8 mouse cellular contexts compared by ENCODE assay signal in the genomic region with DNA sequence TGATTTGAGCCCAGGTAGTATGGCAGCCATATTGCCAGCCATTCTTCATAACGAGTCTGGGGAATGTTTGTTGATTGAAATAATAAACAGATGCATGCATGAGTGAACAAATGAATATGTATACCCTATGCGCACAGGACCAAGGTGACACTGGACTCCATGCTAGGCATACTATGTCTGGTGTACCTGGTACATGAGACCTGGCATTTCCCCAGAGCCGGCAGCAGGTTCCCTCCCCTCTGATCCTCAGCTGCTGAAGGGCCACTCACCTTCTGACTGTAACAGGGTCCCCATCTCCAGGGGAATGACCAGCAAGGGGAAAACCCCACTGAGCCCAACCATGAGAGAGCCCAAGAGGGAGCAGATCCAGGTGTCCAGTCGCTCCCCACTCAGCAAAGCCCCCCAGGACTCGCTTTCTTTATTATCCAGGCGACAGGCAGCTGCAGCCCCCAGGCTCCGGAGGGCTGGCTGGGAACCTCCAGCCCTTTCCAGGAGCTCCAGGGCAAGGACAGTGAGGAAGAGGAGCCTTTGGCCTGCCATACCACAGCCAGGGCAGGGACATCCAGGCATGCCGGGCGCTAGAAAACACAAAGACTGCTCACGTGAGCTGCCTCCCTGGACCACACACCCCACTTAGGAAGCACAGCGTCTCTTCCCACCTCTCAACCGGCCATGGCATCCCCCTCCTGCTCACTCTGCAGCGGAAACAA. TPM values are rescaled to one million over a fixed set of nuclear protein-coding genes. Genes with fewer than 3 reads are reported as not detected.
DNase-seq lines count a peak whose midpoint lies in the region; ATAC-seq and TF ChIP-seq lines count a peak whose summit lies in the region.
"Had no signal": no experiment of that assay in that cellular context is flagged by ENCODE, and none has a peak within 500 bp of the region (broad histone marks: within the 10 kb centered on the region; RNA-seq: fewer than 3 reads in every experiment).

No protein-coding gene starts in this region.

- no peaks in the 10 kb centered on the region for H3K27me3 ChIP-seq in forebrain, embryonic 16.5 days (replicated peaks; ENCODE audit: control insufficient read depth, insufficient read depth, low read length)
- no peaks in the 10 kb centered on the region for H3K27me3 ChIP-seq in limb, embryonic 11.5 days (ENCODE audit: control insufficient read depth, insufficient read depth, low read length)
- H3K27me3 ChIP-seq in neural tube, embryonic 15.5 days (replicated peaks), result no peaks in the 10 kb centered on the region

- H3K4me2 ChIP-seq in forebrain, embryonic 16.5 days (ENCODE audit: low read length), result peak overlapping the region; percentile 92
- peak overlapping the region; percentile 88; the same call in 1 of the 2 replicates for H3K4me2 ChIP-seq in limb, embryonic 11.5 days (ENCODE audit: low read depth, severe bottlenecking)
- H3K4me2 ChIP-seq in neural tube, embryonic 15.5 days, result peak overlapping the region; percentile 80

- no peak for ATAC-seq in forebrain, embryonic 16.5 days
- ATAC-seq in limb, embryonic 11.5 days (ENCODE audit: insufficient number of reproducible peaks, low FRiP score, low TSS enrichment, low read depth), result no peak
- no peak for ATAC-seq in neural tube, embryonic 15.5 days (ENCODE audit: low FRiP score)

- peaks cover 10% of the 10 kb centered on the region for H3K4me1 ChIP-seq in lung, adult 2 months (ENCODE audit: control insufficient read depth, insufficient read depth, low read length)
- peaks cover 23% of the 10 kb centered on the region for H3K4me1 ChIP-seq in forebrain, embryonic 16.5 days (replicated peaks; ENCODE audit: control insufficient read depth, insufficient read depth, low read length)
- H3K4me1 ChIP-seq in limb, embryonic 11.5 days (ENCODE audit: control insufficient read depth, insufficient read depth, low read length), result peaks cover 15% of the 10 kb centered on the region
- peaks cover 30% of the 10 kb centered on the region for H3K4me1 ChIP-seq in neural tube, embryonic 15.5 days

- peak overlapping the region; percentile 30 for H3K4me3 ChIP-seq in lung, adult 2 months (replicated peaks; ENCODE audit: extremely low read depth, low read depth, low read length)
- peak overlapping the region; percentile 51; the same call in 1 of the 2 replicates for H3K4me3 ChIP-seq in forebrain, embryonic 16.5 days (replicated peaks; ENCODE audit: low read length)
- H3K4me3 ChIP-seq in limb, embryonic 11.5 days (ENCODE audit: low read depth, low read length), result peak overlapping the region; percentile 58; the same call in 1 of the 2 replicates
- peak overlapping the region; percentile 71 for H3K4me3 ChIP-seq in neural tube, embryonic 15.5 days (replicated peaks)

- DNase-seq in lung, adult 2 months, result no peak
- no peak for DNase-seq in lung, postnatal 25 days (ENCODE audit: low spot score)
- DNase-seq in limb, embryonic 11.5 days (ENCODE audit: low spot score), result no peak
- no peak for DNase-seq in right cerebral cortex, postnatal 4 days
- DNase-seq in cerebellum, adult 11 months, result no peak
- DNase-seq: cerebellum, adult 18-20 months had no signal

- peaks cover 5% of the 10 kb centered on the region; the same call in 1 of the 2 replicates for H3K36me3 ChIP-seq in forebrain, embryonic 16.5 days (ENCODE audit: control insufficient read depth, insufficient read depth)
- peaks cover 13% of the 10 kb centered on the region for H3K36me3 ChIP-seq in limb, embryonic 11.5 days (ENCODE audit: control insufficient read depth, insufficient read depth, low read length)
- H3K36me3 ChIP-seq in neural tube, embryonic 15.5 days, result peaks cover 23% of the 10 kb centered on the region

- 61% methylated on average over 13 of the region's 13 CpGs for WGBS in lung, adult 2 months
- 59% methylated on average over 13 of the region's 13 CpGs for WGBS in forebrain, embryonic 16.5 days
- WGBS in limb, embryonic 11.5 days, result 58% methylated on average over 13 of the region's 13 CpGs
- 62% methylated on average over 13 of the region's 13 CpGs for WGBS in neural tube, embryonic 15.5 days

- H3K27ac ChIP-seq in forebrain, embryonic 16.5 days (ENCODE audit: low read length), result no peak overlapping the region
- H3K27ac ChIP-seq in limb, embryonic 11.5 days (replicated peaks; ENCODE audit: low read depth, low read length), result no peak overlapping the region
- 0 out of 2 replicates have a peak overlapping the region, but pooled peaks have one; percentile 88 for H3K27ac ChIP-seq in neural tube, embryonic 15.5 days (replicated peaks)

- no peak for TF ChIP-seq CTCF in lung, adult 2 months (IDR thresholded peaks at IDR 0.05; ENCODE audit: insufficient read depth, low read length)

- 0 out of 2 replicates have a peak overlapping the region, but pooled peaks have one; percentile 15 for H3K9ac ChIP-seq in forebrain, embryonic 16.5 days (replicated peaks; ENCODE audit: low read depth, low read length)
- 0 out of 2 replicates have a peak overlapping the region, but pooled peaks have one; percentile 38 for H3K9ac ChIP-seq in limb, embryonic 11.5 days (ENCODE audit: low read length)
- H3K9ac ChIP-seq in neural tube, embryonic 15.5 days (replicated peaks), result peak overlapping the region; percentile 66

- H3K9me3 ChIP-seq in forebrain, embryonic 16.5 days (ENCODE audit: control insufficient read depth, low read length), result no peaks in the 10 kb centered on the region
- no peaks in the 10 kb centered on the region for H3K9me3 ChIP-seq in limb, embryonic 11.5 days (ENCODE audit: control insufficient read depth, low read length)
- H3K9me3 ChIP-seq in neural tube, embryonic 15.5 days (replicated peaks), result no peaks in the 10 kb centered on the region

- no peak for TF ChIP-seq POLR2A in lung, adult 2 months (IDR thresholded peaks at IDR 0.05; ENCODE audit: borderline replicate concordance, extremely low read depth, low read depth, low read length)

RNA-seq across cellular contexts. Expression of a gene that starts 1.9 kb away (rescaled TPM):
- 88.2 and 101 TPM in 2 replicates for polyA plus RNA-seq in lung, adult 2 months (2012; rRNA removed)
- 23.1 and 33.3 TPM in 2 replicates for polyA plus RNA-seq in forebrain, embryonic 16.5 days (2015; fragmentation: Nextera tagmentation; extraction: Ambion mirVana)
- polyA plus RNA-seq in limb, embryonic 11.5 days (2014; fragmentation: Nextera tagmentation; extraction: Ambion mirVana), result 27.1 and 29.8 TPM in 2 replicates
- polyA plus RNA-seq in neural tube, embryonic 15.5 days (2015; fragmentation: Nextera tagmentation; extraction: Ambion mirVana), result 35.5 and 43.2 TPM in 2 replicates

RNA-seq across cellular contexts. Expression of a gene that starts 13.9 kb away (rescaled TPM):
- polyA plus RNA-seq in lung, adult 2 months (2012; rRNA removed), result 65.7 and 70.7 TPM in 2 replicates
- 1.7 and 1.9 TPM in 2 replicates for polyA plus RNA-seq in forebrain, embryonic 16.5 days (2015; fragmentation: Nextera tagmentation; extraction: Ambion mirVana)
- polyA plus RNA-seq in limb, embryonic 11.5 days (2014; fragmentation: Nextera tagmentation; extraction: Ambion mirVana), result 1.9 and 2.4 TPM in 2 replicates
- polyA plus RNA-seq in neural tube, embryonic 15.5 days (2015; fragmentation: Nextera tagmentation; extraction: Ambion mirVana), result 3.6 and 6.7 TPM in 2 replicates

RNA-seq across cellular contexts. Expression of a gene that starts 14.5 kb away (rescaled TPM):
- 51.7 and 76.9 TPM in 2 replicates for polyA plus RNA-seq in lung, adult 2 months (2012; rRNA removed)
- polyA plus RNA-seq in forebrain, embryonic 16.5 days (2015; fragmentation: Nextera tagmentation; extraction: Ambion mirVana), result 236 and 238 TPM in 2 replicates
- polyA plus RNA-seq in limb, embryonic 11.5 days (2014; fragmentation: Nextera tagmentation; extraction: Ambion mirVana), result 433 and 440 TPM in 2 replicates
- 234 and 240 TPM in 2 replicates for polyA plus RNA-seq in neural tube, embryonic 15.5 days (2015; fragmentation: Nextera tagmentation; extraction: Ambion mirVana)

RNA-seq across cellular contexts. Expression of a gene that starts 32.9 kb away (rescaled TPM):
- 2.6 and 4.7 TPM in 2 replicates for polyA plus RNA-seq in lung, adult 2 months (2012; rRNA removed)
- polyA plus RNA-seq in forebrain, embryonic 16.5 days (2015; fragmentation: Nextera tagmentation; extraction: Ambion mirVana), result 0.51 and 0.86 TPM in 2 replicates
- 2.7 and 4.4 TPM in 2 replicates for polyA plus RNA-seq in limb, embryonic 11.5 days (2014; fragmentation: Nextera tagmentation; extraction: Ambion mirVana)
- polyA plus RNA-seq in neural tube, embryonic 15.5 days (2015; fragmentation: Nextera tagmentation; extraction: Ambion mirVana), result 2.7 TPM in 2 replicates

RNA-seq across cellular contexts. Expression of a gene that starts 49.6 kb away (rescaled TPM):
- 7.0 and 11.2 TPM in 2 replicates for polyA plus RNA-seq in lung, adult 2 months (2012; rRNA removed)
- polyA plus RNA-seq in forebrain, embryonic 16.5 days (2015; fragmentation: Nextera tagmentation; extraction: Ambion mirVana), result not detected in 2 replicates
- 0.11 and 0.29 TPM in 2 replicates for polyA plus RNA-seq in limb, embryonic 11.5 days (2014; fragmentation: Nextera tagmentation; extraction: Ambion mirVana)
- 0.33 TPM in 1 of 2 replicates, not detected in the other for polyA plus RNA-seq in neural tube, embryonic 15.5 days (2015; fragmentation: Nextera tagmentation; extraction: Ambion mirVana)

Comparison
In these comparisons a context has a peak if more than half of its experiments do, and no peak if none do; other contexts are left out.
1. H3K9ac ChIP-seq: peak in every context shown above with its lines; median percentile 66 in neural tube, embryonic 15.5 days; 38 in limb, embryonic 11.5 days; 15 in forebrain, embryonic 16.5 days.